Mouse (Mus musculus): ENCODE results near the gene Pde4d.

GRCm38 (mm10) chr13:109695098-109695497 is 1245.3 kb downstream of the Pde4d start:
- TF ChIP-seq CTCF (IDR thresholded peaks at IDR 0.05; ENCODE audit: insufficient read depth, low read depth, low read length) (no peak), POLR2A (IDR thresholded peaks at IDR 0.05; ENCODE audit: insufficient read depth, low read depth, low read length) (no peak)
